10 mouse cellular contexts compared by ENCODE assay signal in the genomic region with DNA sequence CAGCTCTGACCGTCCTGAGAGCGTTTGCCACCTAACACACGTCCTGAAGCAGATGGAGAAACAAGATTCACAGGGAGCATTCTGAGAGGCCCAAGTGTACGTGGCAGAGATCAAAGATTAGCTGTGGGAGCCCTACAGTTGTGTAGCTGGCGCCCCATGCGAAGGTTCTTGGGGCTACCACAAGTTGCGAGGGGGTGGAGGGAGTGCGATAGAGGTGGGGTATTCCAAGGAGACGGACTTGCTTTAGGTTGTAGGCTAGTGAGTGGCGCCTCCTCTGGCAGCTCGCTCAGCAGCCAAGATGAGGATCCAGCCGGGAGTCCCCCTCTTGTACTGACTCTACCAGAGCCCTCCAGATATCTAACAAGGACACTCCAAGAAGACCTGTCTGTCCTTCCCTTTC. TPM values are rescaled to one million over a fixed set of nuclear protein-coding genes. Genes with fewer than 3 reads are reported as not detected.
DNase-seq lines count a peak whose midpoint lies in the region; ATAC-seq lines count a peak whose summit lies in the region.
"Had no signal": no experiment of that assay in that cellular context is flagged by ENCODE, and none has a peak within 500 bp of the region (broad histone marks: within the 10 kb centered on the region; RNA-seq: fewer than 3 reads in every experiment).

No protein-coding gene starts in this region.

- 2% methylated on average over 12 of the region's 12 CpGs for WGBS in limb, embryonic 13.5 days
- WGBS in stomach, embryonic 14.5 days, result 8% methylated on average over 12 of the region's 12 CpGs

- no peak for ATAC-seq in limb, embryonic 13.5 days (ENCODE audit: low FRiP score, low read depth)
- no peak for ATAC-seq in stomach, embryonic 14.5 days (ENCODE audit: insufficient number of reproducible peaks, insufficient read depth, low FRiP score, low read depth)
- ATAC-seq in megakaryocyte, adult 5-6 weeks (ENCODE audit: poor library complexity, severe bottlenecking), result no peak

- peaks cover 69% of the 10 kb centered on the region for H3K27me3 ChIP-seq in limb, embryonic 13.5 days
- peaks cover 41% of the 10 kb centered on the region for H3K27me3 ChIP-seq in stomach, embryonic 14.5 days (ENCODE audit: control insufficient read depth, insufficient read depth, low read length)

- peak; percentile 34 to 36 for DNase-seq in cerebellum, adult 18-20 months
- no peak for DNase-seq in cerebellum, adult 8-10 months
- DNase-seq in thymus, postnatal 36 days, result peak; percentile 21 to 41
- DNase-seq in thymus, adult 18-20 months, result no peak
- DNase-seq in layer of hippocampus, adult 9-11 months, result no peak

- H3K4me2 ChIP-seq in limb, embryonic 13.5 days (replicated peaks), result peak overlapping the region; percentile 68
- peak overlapping the region; percentile 66 for H3K4me2 ChIP-seq in stomach, embryonic 14.5 days (replicated peaks; ENCODE audit: low read depth, low read length)

- peaks cover 6% of the 10 kb centered on the region for H3K36me3 ChIP-seq in limb, embryonic 13.5 days
- 0 out of 2 replicates have a peak, but pooled peaks cover 1% of the 10 kb centered on the region for H3K36me3 ChIP-seq in stomach, embryonic 14.5 days (ENCODE audit: control insufficient read depth, insufficient read depth, low read length)

- H3K9ac ChIP-seq in limb, embryonic 13.5 days, result no peak overlapping the region
- no peak overlapping the region for H3K9ac ChIP-seq in stomach, embryonic 14.5 days (replicated peaks; ENCODE audit: low read depth, low read length)

- H3K4me1 ChIP-seq in limb, embryonic 13.5 days, result peaks cover 35% of the 10 kb centered on the region
- H3K4me1 ChIP-seq in stomach, embryonic 14.5 days (ENCODE audit: control insufficient read depth, insufficient read depth, low read length), result 0 out of 2 replicates have a peak, but pooled peaks cover 21% of the 10 kb centered on the region

- no peak overlapping the region for H3K27ac ChIP-seq in limb, embryonic 13.5 days
- no peak overlapping the region for H3K27ac ChIP-seq in stomach, embryonic 14.5 days (ENCODE audit: low read length)

- peak overlapping the region; percentile 42; the same call in 1 of the 2 replicates for H3K4me3 ChIP-seq in limb, embryonic 13.5 days
- 0 out of 2 replicates have a peak overlapping the region, but pooled peaks have one; percentile 30 for H3K4me3 ChIP-seq in stomach, embryonic 14.5 days (ENCODE audit: low read depth, low read length)
- H3K4me3 ChIP-seq: erythroblast, embryonic 14.5 days had no signal

- no peaks in the 10 kb centered on the region for H3K9me3 ChIP-seq in limb, embryonic 13.5 days
- H3K9me3 ChIP-seq in stomach, embryonic 14.5 days (ENCODE audit: control insufficient read depth, low read depth, low read length), result no peaks in the 10 kb centered on the region

RNA-seq across cellular contexts. Expression of a gene that starts 0.7 kb away (rescaled TPM):
- polyA plus RNA-seq in limb, embryonic 13.5 days (2015; fragmentation: Nextera tagmentation; extraction: Ambion mirVana), result 39.5 and 46.3 TPM in 2 replicates
- 0.45 and 0.69 TPM in 2 replicates for polyA plus RNA-seq in stomach, embryonic 14.5 days (2014; fragmentation: Nextera tagmentation; extraction: Ambion mirVana)
- not detected in 2 replicates for total RNA-seq in megakaryocyte, adult 5-6 weeks (2015)
- not detected in 2 replicates for total RNA-seq in megakaryocyte, adult 5-6 weeks (2017)
- polyA plus RNA-seq: erythroblast, embryonic 14.5 days had no signal

RNA-seq across cellular contexts. Expression of a gene that starts 5.6 kb away (rescaled TPM):
- 15.5 and 16.1 TPM in 2 replicates for polyA plus RNA-seq in limb, embryonic 13.5 days (2015; fragmentation: Nextera tagmentation; extraction: Ambion mirVana)
- 24.7 and 25.2 TPM in 2 replicates for polyA plus RNA-seq in stomach, embryonic 14.5 days (2014; fragmentation: Nextera tagmentation; extraction: Ambion mirVana)
- total RNA-seq in megakaryocyte, adult 5-6 weeks (2015), result 3.3 and 4.1 TPM in 2 replicates
- total RNA-seq in megakaryocyte, adult 5-6 weeks (2017), result 7.6 and 10.1 TPM in 2 replicates

RNA-seq across cellular contexts. Expression of a gene that starts 20.2 kb away (rescaled TPM):
- polyA plus RNA-seq in limb, embryonic 13.5 days (2015; fragmentation: Nextera tagmentation; extraction: Ambion mirVana), result 47.5 and 52.8 TPM in 2 replicates
- 54.8 and 55.9 TPM in 2 replicates for polyA plus RNA-seq in stomach, embryonic 14.5 days (2014; fragmentation: Nextera tagmentation; extraction: Ambion mirVana)
- total RNA-seq in megakaryocyte, adult 5-6 weeks (2015), result 31.1 and 32.2 TPM in 2 replicates
- 15.9 and 16.6 TPM in 2 replicates for total RNA-seq in megakaryocyte, adult 5-6 weeks (2017)

RNA-seq across cellular contexts. Expression of a gene that starts 23.7 kb away (rescaled TPM):
- 2.3 and 3.0 TPM in 2 replicates for polyA plus RNA-seq in limb, embryonic 13.5 days (2015; fragmentation: Nextera tagmentation; extraction: Ambion mirVana)
- 0.20 TPM in 1 of 2 replicates, not detected in the other for polyA plus RNA-seq in stomach, embryonic 14.5 days (2014; fragmentation: Nextera tagmentation; extraction: Ambion mirVana)
- total RNA-seq in megakaryocyte, adult 5-6 weeks (2015), result not detected in 2 replicates
- not detected in 2 replicates for total RNA-seq in megakaryocyte, adult 5-6 weeks (2017)
- polyA plus RNA-seq: small intestine, adult 2 months had no signal

RNA-seq across cellular contexts. Expression of a gene that starts 25.1 kb away (rescaled TPM):
- polyA plus RNA-seq in limb, embryonic 13.5 days (2015; fragmentation: Nextera tagmentation; extraction: Ambion mirVana), result 103 and 107 TPM in 2 replicates
- 54.3 and 57.3 TPM in 2 replicates for polyA plus RNA-seq in stomach, embryonic 14.5 days (2014; fragmentation: Nextera tagmentation; extraction: Ambion mirVana)
- total RNA-seq in megakaryocyte, adult 5-6 weeks (2015), result 3.1 and 3.7 TPM in 2 replicates
- 7.7 and 12.0 TPM in 2 replicates for total RNA-seq in megakaryocyte, adult 5-6 weeks (2017)

Comparison
In these comparisons a context has a peak if more than half of its experiments do, and no peak if none do; other contexts are left out.
1. DNase-seq: peak in cerebellum, adult 18-20 months (2 of 2) and thymus, postnatal 36 days (2 of 2); none in cerebellum, adult 8-10 months (single experiment), thymus, adult 18-20 months (0 of 2) and layer of hippocampus, adult 9-11 months (single experiment).
2. RNA of a gene that starts 0.7 kb away (polyA plus RNA-seq): 39.5 to 46.3 TPM in limb, embryonic 13.5 days; 0.45 to 0.69 TPM in stomach, embryonic 14.5 days; every median in the first group is over 10 times any median in the second.